Mouse (Mus musculus) mouse trophoblast stem cell (cell line): ENCODE data around the gene Clic3.
"Not testable (repeated sequence)": the region's sequence is repeated elsewhere in the genome, so short reads cannot be mapped to it uniquely, and the experiment has no call there.

Experiments
- in situ Hi-C, 2 experiments: fragments of 300-500 bp; cut with MseI, MboI; formaldehyde crosslinking; loops; 2 replicates in 1 of 2; 3 replicates in 1 of 2; pipeline ENCODE4 v1.15.1; 2025

The Clic3 gene

DNA sequence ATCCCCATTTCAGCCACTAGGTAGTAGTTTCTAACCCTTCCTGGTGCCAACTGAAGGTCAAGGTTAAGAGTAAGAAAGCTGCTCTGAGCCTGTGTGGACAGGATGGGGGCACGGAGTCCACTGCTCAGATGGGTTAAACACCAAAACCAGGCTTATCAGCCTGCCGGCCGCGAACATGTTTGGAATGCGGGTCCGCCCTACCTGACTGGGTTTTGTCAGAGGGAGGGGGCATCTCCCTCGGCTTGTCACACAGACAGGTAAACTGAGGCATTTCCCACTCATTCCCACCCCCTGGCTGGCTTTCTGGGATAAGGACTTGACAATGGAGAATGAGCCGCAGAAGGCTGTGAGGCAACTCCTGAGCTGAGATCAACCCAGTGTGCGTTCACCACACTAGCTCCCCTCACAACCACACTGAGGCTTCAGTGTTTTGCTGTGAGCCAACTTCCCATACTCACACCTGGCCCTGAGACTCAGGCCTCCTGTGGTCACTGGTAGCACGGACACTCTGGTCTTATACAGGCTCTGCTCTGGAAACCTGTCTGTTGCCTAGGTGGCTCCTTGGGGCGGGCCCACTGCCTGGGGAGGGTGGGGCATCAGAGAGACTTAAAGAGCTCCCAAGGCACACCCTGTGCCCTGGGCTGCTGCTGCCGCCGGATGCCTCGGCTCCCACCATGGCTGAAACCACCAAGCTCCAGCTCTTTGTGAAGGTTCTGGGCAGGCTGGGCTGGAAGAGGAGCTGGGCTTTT, at the start of gene Clic3:
Gene Clic3, plus strand, starts transcription at position 634 of the 749 bp plus-strand sequence.
- in situ Hi-C loops: no loop called here

DNA sequence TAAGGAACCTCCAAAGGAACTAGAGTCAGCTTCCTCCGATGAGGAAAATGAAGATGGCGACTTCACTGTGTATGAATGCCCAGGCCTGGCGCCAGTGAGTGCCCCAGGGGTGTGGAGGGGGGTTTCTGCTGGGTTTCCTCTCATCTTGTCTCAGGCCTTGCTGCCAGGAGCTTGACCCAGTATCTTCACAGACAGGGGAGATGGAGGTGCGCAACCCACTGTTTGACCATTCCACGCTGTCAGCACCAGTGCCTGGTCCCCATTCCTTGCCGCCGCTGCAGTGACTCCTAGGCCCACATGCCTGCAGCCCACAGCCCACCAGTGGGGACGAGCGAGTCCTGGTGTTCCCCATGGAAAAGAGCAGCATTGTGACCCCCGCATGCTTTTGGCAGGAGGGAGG, 47.7 kb upstream of the Clic3 start:
- in situ Hi-C loops: no loop called here

DNA sequence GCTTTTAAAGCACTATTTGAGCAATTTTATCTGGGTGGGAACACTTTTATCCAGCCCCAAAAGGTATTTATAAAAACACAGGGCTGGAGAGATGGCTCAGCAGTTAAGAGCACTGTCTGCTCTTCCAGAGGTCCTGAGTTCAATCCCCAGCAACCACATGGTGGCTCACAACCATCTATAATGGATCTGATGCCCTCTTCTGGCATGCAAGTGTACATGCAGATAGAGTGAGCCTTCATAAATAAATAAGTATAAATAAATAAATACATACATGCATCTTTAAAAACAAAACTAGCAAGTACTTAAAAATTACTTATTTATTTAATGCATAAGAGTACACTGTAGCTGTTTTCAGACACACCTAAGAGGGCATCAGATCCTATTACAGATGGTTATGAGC, 43.2 kb upstream of the Clic3 start:
- in situ Hi-C loops: not testable (repeated sequence)

DNA sequence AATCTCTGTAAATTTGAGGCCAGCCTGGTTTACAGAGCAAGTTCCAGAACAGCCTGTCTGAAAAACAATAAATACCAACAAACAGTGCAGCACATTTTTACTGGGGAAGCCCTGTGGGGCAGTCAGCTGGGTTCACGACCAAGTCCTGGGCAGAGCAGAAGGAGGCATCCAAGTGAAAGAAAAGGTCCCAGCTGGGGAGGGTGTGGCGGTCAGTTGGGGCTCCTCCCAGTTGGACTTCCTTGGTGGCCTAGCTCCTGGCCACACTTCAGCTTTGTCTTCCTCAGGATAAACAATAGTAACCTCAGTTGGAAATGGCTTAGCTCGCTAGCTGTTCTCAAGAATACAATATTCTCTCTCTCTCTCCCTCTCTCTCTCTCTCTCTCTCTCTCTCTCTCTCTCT, 39.2 kb upstream of the Clic3 start:
- in situ Hi-C loops: no loop called here

DNA sequence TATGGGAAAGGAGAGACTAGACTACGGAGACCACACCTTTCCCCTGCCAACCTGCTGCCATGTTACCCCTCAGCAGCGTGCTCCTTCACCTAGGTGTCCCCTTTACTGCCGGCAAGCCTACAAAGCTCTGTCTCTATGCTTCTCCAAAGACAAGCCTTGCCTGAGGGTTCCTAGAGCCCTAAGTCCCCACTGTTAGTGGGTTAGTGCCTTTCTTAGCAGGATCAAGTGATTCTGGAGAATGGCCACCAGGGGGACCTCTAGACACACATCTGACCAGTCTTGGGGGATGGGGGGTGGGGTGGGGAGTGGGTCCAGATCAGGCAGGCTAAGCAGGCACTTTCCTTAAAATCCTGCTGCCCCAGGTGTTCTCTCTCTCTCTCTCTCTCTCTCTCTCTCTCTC, 34.7 kb upstream of the Clic3 start:
- in situ Hi-C loops: loop anchor here in 1 of 2 experiments (5.0 kb wide), 1 partner anchor 65 kb away; no protein-coding TSS in a partner anchor

DNA sequence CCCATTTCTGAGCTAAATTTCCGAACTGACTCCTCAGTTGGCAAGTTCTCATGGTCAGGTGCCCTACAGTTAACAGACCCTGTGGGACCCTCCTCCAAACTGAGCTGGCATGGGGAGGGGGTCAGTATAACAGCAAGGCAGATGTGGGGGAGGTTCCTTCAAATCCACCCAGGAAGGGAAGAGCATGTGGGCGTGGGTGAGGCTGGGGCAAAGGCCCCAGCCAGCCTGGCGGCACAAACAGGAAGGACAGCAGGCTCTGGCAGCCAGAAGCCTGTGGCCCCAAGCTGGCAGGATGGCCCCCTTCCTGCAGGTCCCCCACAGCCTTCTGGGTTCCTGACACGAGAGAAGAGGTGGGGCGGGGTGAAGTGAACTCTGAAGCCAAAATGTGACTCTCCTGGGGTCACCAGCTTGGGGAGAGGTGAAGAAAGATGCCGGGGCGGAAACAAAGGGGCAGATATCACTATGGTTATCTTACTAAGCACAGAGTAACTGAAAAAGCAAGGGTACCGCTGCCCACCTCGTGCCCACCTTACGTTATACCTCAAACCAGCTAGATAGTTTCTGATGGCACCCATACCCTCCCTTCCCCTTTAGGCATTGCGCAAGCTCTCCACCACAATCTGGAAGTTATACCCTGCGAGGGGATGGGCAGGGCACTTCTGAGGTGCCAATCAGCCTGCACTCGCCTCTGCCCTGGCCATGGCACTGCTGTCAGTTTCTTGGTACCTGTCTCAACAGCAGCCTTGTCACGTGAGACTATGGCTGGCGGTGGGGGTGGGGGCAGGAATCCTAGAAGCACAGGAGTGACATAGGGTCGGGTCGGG, 33.8 kb upstream of the Clic3 start, which contains the start of gene Fut7:
Gene Fut7, plus strand, starts transcription at position 681 of the 824 bp plus-strand sequence.
- in situ Hi-C loops: loop anchor here in 1 of 2 experiments (5.0 kb wide), 1 partner anchor 65 kb away; no protein-coding TSS in a partner anchor

DNA sequence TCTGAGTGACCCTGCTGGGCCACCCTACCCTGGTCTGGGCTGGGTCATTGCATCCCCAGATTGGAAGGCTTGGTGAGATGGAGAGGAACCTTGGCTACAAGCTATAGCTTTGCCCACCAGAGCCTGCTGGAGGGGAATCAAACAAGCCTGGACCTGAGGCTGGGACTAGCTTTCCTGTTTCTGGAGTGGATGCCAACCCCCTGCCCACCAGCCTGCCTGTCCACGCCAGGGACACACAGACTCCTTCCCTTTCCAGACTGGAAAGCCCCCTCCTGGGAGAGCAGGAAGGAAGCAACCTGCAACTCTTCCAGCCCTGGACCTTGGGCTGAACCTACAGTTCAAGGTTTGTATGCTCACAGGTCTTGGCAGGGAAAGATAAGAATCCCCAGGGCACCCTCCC, 33.0 kb upstream of the Clic3 start:
- in situ Hi-C loops: loop anchor here in 1 of 2 experiments (5.0 kb wide), 1 partner anchor 64 kb away; no protein-coding TSS in a partner anchor

DNA sequence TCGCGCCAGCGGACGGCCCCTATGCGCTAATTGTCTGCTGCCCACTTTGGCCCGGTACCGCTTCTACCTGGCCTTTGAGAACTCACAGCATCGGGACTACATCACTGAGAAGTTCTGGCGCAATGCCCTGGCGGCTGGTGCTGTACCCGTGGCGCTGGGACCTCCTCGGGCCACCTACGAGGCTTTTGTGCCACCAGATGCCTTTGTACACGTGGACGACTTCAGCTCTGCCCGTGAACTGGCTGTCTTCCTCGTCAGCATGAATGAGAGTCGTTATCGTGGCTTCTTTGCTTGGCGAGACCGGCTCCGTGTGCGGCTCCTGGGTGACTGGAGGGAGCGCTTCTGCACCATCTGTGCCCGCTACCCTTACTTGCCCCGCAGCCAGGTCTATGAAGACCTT, 31.2 kb upstream of the Clic3 start:
- in situ Hi-C loops: loop anchor here in 1 of 2 experiments (5.0 kb wide), 1 partner anchor 57 kb away; no protein-coding TSS in a partner anchor

DNA sequence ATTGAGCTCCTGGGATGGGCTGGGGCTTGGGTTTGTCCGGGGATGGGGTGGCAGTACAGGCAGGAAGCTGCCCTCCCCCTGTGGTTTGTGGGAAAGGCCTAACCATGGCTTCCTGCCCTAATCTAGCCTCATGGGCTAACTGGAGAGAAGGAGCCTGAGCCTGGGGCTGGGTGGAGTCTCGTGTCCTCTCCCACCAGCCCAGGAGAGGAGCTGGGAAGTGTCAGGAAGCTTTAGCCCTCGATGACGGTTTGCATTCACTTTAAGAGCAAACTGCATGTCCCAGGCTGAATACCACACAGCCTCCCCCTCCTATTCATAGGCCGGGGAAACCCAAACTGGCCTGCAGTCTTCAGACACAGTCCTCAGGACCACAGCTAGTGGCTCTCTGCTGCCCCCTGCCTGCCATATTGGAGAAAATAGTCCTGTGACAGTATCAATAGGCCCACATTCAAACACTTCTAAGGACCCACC, 29.9 kb upstream of the Clic3 start:
- in situ Hi-C loops: loop anchor here in 1 of 2 experiments (5.0 kb wide), 1 partner anchor 56 kb away; no protein-coding TSS in a partner anchor

DNA sequence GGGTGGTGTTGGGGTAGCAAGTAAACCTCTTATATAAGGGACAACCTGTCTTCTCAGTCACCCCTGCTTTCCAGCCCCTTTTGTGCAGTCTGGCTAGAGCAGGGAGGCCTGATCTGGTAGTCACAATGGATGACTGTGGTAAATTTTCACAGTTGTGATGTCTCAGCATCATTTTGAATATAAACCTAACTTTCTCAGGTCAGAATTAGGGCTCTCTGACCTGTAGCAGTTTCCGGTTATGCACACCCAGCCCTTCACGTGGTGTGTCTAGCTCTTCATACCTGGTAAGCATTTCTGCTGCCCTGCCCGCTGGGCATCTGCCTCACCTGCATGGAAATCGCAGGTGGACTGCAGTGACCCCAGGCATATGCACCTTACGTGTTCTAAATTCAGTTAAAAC, 29.4 kb upstream of the Clic3 start:
- in situ Hi-C loops: loop anchor here in 1 of 2 experiments (5.0 kb wide), 1 partner anchor 55 kb away; no protein-coding TSS in a partner anchor

DNA sequence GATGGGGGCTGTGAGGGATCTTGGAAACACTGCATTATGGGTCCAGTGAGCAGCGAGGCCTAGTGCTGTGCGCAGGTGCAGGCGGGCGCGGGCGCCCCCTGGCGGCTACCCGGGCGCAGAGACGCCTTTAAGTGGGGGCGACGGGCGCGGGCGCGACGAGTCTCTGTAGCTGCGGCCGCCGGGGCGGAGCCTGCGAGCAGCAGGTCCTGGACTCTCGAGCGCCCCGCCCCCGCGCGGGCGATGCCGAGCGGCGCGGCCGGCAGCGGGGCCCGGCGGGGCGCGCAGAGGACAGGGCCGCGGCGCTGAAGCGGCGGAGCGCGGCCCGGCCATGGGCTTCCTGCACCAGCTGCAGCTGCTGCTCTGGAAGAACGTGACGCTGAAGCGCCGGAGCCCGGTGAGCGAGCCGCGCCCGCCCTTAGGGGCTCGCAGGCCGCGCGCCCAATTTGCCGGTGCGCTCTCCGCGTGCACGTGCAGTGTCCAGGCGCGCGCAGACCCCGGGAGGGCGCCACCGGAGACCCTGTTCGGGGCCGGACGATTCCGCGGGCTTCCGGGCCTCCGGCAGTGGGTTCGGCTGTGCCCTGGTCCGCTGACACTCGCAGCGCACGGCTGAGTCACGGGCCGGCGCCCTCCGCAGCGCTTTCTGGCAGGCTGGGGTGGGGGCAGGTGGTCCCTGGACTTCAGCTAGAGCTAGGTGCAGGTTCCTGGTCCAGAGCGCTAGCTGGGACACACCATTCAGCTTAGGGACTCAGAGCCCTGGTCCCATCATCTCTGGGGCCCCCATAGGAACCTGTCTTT, 28.0 kb upstream of the Clic3 start, which contains the start of gene Abca2:
Gene Abca2, plus strand, starts transcription at position 262 of the 795 bp plus-strand sequence.
- in situ Hi-C loops: loop anchor here in 1 of 2 experiments (5.0 kb wide), 1 partner anchor 54 kb away; no protein-coding TSS in a partner anchor

DNA sequence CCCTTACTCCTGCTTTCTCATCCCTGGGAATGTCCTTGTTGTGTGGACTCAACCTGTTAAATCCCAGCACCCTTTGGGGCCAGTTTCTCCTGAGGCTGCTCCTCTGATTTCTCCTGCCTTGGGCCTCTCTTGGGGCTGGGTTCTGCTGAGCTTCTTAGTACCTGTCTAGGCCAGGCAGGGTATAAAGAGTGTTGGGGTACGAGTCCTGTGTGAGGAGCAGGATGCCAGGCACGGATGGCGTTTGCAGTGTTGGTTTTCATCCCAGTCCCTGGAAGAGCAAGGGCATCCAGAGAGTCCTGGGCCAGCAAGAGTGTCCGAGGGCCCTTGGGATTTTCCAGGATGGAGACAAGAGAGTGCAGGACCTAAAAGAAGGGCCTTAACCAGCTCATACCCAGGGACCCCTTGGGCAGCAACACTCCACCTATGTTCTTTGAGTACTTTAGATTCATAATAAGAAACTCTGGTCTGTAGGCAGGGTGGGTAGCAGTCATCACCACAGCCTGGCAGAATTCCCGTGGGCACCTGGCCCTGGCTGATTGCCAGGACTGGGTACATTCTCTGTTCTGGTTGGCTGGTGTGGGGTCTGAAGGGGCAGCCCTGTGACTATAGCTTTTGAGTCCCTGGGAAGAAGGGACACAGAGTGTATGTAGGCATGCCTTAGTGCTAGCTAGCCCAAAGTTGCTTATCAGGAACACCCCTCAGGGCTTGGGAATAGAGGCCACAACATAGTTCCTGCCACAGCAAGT, 27.0 kb upstream of the Clic3 start:
- in situ Hi-C loops: loop anchor here in 1 of 2 experiments (5.0 kb wide), 1 partner anchor 53 kb away; no protein-coding TSS in a partner anchor

DNA sequence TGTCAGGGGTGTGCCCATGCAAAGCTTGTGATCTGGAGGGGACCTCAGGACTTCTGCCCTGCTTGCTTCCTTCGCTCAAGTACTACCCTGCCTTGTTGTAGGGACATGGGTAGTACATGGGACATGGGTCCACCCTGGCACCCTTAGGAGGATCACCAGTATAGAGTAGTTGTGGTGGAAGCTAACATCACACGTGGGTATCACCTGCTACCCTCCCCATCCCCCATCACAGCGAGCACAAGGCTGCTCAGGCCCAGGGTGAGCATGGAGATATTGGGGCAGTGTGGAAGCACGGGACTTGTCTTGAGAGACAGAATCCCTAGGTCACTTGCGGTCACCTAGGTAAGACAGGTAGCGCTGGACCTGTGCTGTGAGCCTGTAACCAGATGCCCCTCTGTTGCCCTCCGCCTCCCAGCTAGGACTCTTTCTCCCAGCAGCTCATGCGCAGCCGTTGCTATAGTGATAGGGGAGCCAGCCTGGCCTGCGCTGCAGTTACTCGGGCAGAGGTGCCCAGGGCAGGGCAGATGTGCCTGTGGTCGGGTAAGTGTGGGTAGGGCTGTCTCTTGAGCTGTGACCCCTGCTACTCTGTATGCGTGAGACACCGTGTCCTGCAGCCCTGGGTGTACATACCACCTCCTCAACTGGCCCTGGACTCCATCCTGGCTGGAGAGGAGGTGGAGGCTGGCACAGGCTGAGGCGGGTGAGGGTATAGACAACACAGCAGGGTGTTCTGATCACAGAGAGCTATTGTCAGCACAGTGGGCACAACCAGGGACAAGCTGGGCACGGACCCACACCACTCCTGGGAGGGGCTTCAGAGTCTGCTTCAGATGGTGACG, 26.0 kb upstream of the Clic3 start:
- in situ Hi-C loops: no loop called here

DNA sequence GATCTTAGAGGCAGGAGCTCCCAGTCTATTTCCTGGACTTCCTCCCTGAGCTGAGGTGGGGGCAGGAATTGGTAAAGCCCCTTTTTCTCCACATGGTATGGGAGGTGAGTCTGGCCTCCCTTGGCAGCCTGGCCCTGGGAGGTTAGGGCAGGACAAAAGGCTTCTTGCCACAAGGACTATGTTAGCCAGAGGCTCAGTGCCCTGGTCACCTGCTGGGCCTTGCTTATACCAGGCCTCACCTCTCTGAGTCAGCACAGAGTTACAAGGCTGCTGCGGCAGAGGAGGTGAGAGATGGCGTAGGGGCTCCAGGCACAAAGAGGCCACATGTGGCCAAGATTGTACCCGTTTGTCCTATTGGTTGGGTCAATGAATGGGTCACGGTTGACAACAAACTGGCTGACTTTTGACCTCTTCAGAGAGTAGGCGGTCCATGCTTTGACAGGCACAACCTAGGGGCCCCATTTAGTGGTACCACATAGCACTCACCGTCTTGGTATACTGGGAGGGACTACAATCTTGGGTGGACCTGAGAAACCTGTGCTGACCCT, 25.3 kb upstream of the Clic3 start:
- in situ Hi-C loops: no loop called here

DNA sequence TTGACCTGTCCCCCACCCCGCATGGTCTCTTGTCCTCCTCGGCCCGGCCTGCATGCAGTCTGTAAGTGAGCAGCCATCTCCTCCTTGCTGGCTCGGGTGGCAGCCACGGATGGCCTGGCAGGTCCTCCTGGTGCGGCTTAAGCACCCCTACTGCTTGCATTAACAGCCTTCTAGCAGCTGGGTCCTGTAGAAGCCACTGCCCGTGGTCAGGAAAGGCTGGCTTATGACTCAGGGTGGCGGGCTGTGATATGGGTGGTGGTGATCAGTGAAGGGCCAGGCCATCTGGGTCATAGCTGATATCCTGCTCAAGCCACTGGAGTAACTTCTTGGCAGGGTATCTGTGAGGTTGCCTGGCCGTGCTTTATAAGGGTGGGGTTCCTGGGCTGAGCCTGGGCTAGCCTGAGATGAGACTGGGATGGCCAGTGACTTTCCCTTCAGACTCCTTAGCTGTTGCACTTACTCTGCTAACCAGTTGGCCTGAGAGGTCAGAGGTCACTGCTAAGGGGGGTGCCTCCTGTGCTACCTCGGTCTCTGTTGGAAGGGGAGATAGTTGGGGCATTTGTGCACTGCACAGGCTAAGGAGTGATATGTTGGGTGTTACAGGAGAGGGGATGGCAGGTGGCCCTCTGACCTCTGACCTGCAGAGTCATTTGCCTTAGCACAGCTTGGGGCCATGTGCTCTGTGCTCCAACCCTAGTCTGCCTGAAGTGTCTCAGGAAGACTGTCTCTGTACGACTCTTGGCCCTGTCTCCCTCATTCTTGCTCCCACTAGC, 24.1 kb upstream of the Clic3 start:
- in situ Hi-C loops: no loop called here

DNA sequence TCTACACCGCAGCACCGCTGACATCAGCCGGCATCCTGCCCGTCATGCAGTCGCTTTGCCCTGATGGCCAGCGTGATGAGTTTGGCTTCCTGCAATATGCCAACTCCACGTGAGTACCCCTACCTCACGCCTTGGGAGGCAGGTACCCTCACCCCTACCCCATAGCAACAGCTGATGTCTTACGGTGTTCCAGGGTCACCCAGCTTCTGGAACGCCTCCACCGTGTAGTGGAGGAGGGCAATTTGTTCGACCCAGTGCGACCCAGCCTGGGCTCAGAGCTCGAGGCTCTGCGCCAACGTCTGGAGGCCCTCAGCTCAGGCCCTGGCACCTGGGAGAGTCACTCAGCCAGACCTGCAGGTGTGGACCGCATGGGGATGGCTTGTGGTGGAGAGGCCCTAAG, 23.5 kb upstream of the Clic3 start:
- in situ Hi-C loops: no loop called here

DNA sequence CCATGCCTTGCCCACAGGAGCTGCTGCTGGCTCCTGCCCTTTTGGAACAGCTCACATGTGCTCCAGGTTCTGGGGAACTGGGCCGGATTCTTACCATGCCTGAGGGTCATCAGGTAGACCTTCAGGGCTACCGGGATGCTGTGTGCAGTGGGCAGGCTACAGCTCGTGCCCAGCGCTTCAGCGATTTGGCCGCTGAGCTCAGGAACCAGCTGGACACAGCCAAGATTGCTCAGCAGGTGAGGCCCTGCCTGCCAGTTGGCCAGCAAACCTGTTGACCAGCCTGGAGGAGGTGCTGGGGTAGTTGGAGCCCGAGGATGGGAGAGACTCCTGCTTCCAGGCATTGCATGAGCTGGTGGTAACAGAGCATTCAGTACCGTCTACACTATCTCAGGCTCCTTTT, 22.3 kb upstream of the Clic3 start:
- in situ Hi-C loops: no loop called here

DNA sequence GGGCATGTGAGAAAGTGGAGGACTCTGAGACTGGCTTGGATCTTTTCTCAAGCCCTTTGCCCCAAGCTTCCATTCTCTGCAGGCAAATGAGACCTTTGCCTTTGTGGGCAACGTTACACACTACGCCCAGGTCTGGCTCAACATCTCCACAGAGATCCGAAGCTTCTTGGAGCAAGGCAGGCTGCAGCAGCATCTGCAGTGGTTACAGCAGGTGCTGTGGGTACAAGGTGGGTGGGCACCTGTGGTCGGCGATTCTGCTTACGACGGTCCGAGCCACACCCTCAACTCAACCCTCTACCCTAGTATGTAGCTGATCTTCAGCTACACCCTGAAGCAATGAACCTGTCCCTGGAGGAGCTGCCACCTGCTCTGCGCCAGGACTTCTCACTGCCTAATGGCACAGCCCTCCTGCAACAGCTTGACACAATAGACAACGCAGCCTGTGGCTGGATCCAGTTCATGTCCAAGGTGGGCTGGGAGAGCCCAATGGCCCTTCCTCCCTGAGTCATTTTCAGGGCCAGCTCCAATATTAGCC, 20.3 kb upstream of the Clic3 start:
- in situ Hi-C loops: no loop called here
